Mouse (Mus musculus) NIH3T3 (cell line): ENCODE data around the gene Gbp7.
"Not testable (repeated sequence)": the region's sequence is repeated elsewhere in the genome, so short reads cannot be mapped to it uniquely, and the experiment has no call there.

Experiments used
- DNase-seq: peaks from one replicate; pipeline ENCODE4 v3.0.0-alpha.2; 2012; ENCODE audit warnings: low read depth

Gene Gbp7

GRCm38 (mm10) chr3:142561045-142561646 lies 31.0 kb downstream of the Gbp7 start:
- DNase-seq: no peak

- DNase-seq: no peak
Observed at GRCm38 (mm10) chr3:142561666-142562065, 31.5 kb downstream of the Gbp7 start.

DNA sequence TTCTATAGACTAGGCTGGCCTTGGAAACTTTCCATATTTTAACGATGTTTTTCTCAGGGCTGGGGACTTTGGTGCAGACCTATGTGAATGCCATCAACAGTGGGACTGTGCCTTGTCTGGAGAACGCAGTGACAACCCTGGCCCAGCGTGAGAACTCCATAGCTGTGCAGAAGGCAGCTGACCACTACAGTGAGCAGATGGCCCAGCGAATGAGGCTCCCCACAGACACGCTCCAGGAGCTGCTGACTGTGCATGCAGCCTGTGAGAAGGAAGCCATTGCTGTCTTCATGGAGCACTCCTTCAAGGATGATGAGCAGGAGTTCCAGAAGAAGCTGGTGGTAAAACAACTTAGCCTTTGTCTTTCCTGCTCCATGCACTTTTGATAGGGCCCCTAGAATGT lies 37.3 kb downstream of the Gbp7 start:
- DNase-seq: not testable (repeated sequence)

DNA sequence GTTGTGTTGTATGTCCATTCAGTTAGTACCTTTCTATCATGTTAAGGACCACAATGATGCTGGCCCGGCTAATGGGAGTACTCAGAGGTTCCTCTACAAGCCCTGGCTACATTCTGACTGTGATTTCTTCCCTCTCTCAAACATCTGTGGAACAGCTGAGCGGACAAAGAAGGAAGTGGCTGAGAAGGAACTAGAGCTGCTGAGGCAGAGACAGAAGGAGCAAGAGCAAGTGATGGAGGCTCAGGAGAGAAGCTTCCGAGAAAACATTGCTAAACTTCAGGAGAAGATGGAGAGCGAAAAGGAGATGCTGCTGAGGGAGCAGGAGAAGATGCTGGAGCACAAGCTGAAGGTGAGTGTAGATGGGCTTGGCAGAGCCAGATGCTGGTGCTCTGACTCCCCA lies 40.6 kb downstream of the Gbp7 start:
- DNase-seq: no peak

DNA sequence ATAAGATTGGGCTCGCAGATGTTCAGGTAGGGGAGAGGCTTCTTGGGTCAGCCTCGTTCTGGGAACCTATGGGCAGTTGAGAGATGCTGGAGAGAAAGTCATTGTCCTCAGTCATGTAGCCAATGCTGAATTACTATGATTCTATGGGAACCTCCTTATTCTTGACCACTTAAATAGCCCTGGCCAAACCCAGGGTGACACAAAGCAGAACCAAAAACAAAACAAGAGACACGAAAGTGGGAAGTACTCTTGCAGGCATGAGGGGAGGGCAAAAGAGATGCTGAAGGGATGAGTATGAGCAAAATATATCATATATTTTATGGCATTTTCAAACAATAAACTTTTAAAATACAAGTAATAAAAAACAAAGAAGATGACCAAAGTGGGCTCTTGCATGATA lies 47.0 kb downstream of the Gbp7 start:
- DNase-seq: no peak

- DNase-seq: no peak
Observed at GRCm38 (mm10) chr3:142578342-142578741, 48.2 kb downstream of the Gbp7 start.

DNA sequence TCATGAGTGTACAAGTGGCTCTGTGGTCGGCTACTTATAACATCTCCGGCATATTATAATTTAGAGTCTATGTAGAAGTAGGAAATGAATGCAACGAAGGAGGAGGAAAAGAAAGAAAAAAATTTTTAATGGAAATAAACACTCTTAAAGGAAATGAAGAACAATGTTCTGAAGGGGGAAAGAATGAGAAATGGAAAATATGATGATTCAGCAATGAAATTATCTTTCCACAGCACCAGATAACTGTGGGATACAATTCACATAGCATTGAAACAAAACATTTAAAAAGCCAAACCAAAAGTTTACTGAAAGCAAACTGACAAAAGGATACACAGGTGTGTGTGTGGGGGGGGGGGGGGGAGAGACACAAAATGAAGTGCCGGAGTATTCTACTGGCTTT lies 52.9 kb downstream of the Gbp7 start:
- no peak for DNase-seq

DNA sequence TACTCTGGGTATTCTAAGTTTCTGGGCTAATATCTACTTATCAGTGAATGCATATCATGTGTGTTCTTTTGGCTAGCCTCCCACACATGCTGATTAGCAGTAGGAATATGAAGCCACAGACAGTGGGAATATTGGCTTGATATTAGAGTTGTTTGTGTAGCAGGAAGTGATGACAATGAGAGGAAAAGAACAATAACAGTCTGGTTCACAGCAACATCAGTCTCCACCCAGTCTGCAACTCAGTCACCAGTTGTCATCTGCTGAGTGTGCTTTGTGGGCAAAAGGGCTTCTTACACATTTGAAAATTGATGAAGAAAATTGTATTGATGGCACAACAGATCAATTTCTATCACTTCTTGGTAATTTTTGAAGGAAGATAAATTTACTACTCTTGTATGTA lies 57.2 kb downstream of the Gbp7 start:
- no peak for DNase-seq

DNA sequence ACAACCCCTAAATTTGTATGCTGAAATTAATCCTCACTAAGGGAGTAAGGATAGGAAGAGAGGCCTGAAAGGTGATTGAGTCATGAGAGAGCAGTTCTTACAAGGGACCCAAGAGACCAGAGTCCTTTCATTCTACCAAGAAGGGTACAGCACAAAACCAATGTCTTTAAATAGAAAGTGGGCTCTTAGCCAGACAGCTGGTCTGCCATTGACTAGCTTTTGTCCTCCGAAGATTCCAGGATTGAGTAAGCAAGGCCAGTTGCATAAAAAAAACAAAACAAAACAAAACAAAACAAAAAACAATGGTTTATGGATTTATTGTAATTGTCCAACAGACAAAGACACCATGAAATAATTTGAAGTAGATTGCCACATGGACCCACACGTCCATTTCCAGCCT lies 58.7 kb downstream of the Gbp7 start:
- DNase-seq: no peak

DNA sequence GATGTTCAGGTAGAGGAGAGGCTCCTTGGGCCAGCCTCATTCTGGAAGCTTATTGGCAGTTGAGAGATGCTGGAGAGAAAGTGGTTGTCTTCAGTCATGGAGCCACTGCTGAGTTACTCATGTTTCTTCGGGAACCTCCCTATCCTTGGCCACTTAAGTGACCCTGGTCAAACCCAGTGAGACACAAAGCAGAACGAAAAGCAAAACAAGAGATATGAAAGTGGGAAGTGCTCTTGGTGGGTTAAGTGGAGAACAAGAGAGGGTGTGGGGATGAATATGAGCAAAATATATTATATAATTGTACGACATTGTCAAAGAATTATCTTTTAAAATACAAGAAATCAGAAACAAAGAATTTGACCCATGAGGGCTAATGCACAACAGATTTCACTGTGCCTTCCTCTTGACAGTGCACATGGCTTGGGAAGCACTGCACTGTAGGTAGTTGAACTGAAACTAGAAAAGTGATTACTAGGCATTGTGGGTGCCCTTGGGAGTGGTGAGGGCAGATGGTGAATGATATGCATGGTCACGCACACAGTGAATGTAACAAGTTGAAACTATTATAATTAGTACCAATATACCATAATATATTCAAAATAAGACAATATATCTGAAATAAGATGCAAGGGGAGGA lies 60.4 kb downstream of the Gbp7 start:
- DNase-seq: no peak

- DNase-seq: no peak
Observed at GRCm38 (mm10) chr3:142594547-142594946, 64.4 kb downstream of the Gbp7 start, which contains the start of gene Gbp2b. Gene Gbp2b (plus strand): TSS chr3:142594847.

GRCm38 (mm10) chr3:142597923-142598322 lies 67.8 kb downstream of the Gbp7 start:
- no peak for DNase-seq
